Mouse (Mus musculus) neural tube, embryonic 10.5 days (tissue): ENCODE measurements at regions not wholly inside any gene's neighbourhood (a gene's known extent, or its start where the extent isn't known, plus 50 kb on each side); places are given as distances from the start of the nearest gene placed in this dataset.

Source experiments
- DNase-seq: peaks from one replicate; pipeline ENCODE4 v3.0.0-alpha.2; 2017; ENCODE audit warnings: low spot score; ENCODE audit errors: extremely low spot score

DNA sequence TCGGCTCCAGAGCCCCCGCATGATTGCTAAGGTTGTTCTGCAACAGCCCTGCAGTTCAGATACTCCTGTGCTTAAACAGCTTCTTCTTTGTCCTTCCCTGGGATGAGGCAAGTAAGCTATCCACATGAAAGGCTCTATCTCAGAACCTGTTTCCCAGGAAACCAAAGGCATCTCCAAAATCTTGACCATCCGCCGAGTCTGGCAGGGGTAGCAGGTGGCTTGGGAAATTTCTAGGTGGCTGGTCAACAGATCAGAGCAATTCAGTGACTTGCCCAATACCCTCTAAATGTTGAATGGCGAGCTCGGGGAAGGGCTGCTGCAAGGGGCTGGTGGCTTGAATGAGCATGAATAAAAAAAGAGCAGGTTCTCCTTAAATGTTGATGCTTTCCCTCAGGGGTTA lies 229.7 kb upstream of the Mphosph6 start:
- DNase-seq: no peak

DNA sequence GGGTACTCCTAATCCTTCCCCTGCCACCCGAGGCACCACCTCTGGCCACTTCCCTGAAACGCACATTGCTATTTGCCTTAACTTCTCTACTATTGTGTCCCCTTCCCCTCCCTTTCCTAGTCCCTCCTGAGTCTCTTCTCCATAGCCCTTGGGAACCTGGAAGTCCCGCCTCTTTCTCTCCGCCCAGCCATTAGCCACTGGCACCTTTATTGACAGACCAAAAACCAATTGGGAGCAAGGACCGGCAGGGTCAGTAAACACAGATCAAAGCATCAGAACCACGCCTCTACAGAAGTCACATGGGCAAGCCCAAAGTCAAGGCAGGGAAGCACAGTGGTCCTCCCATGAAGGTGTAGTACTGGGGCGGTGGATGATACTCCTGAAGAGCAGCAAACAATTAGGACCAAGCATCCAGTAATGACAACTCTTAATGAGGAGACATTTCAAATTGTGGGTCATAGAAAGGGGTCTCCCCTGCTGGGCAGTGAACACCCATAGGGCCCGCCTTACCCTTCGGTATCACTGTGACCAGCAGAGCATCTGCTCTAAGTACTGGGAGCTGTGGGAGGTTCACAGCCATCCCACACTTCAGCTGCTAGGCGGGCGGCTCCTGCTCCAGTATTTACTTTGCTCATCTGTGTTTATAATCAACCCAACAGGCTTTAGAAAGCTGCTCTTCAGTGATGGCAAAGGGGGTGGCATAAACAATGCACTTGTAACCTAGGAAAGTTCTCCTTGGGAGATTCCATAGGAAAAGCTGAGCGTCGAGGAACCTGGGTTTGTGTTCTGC lies 226.5 kb upstream of the Mphosph6 start:
- DNase-seq: no peak

DNA sequence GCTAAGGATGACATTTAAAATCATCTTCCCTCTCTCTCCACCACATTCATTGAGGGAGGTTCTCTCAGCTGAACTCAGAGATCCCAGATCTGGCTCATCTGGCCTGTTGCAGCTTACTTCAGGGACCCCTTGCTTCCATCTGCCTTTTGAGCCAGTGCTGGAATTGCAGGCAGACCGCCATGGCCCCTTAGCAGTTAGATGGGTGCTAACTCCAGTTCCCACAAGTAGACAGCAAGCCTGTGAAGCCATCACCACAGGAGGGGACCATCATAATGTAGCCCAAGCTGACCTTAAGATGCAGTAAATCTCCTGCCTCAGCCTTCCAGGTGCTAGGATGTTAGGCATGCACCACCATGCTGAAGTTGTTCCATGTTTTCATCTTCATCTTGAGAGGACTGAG lies 221.7 kb upstream of the Mphosph6 start:
- no peak for DNase-seq

DNA sequence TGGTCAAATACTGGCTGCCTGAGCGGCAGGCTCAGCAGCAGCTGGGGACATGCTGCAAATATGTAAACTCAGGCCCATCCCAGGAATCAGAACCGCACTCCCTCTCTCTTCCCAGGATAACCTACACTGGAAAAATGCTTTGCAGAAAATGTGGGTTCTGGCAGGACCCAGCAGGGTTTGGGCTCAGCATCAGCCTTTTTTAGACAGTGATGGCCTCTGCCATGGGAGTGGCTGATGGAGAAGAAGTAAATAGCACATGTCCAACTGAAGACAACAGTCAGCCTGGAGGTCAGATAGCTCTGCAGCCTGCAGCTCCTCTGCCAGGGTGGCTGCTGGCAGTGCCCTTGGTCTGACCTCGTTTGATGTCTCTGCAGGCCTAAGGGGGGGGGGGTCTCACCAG lies 220.2 kb upstream of the Mphosph6 start:
- no peak for DNase-seq

DNA sequence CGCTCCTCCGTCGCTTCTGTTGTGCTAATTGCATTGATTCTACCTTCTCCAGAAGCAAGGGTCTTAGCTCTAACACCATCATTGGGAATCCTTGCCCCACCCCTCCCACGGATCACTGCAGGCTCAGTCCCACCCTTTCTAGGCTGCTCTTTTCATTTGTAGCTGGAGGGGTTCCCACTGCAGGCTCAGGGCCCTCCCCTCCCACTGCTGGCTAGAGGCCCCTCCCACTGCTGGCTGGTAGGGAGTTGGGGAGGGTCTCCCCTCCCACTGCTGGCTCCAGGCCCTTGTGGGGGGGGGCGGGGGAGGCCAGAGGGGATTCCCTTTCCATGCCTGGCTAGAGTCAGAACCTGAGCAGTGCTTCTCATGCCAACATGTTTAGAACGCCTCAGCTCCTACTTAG lies 215.5 kb upstream of the Mphosph6 start:
- DNase-seq: no peak

DNA sequence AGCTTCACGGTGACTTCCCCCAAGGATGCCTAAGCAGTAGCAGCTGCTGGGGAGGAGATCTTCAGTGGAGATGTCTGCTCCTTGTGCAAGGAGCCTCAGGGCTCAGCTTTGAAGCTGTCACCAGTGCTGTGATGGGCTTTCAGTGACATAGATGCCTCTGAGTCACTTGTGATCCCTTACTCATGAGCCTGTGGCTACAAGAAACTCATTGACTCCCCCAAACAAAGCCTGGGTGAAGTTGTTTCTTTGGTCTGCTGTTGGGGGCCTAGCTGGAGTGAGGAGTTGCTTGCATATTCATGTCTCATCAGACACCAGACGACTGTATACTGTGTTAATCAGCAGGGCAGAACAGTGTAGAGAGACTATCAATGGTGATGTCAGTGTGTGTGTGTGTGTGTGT lies 203.4 kb upstream of the Mphosph6 start:
- no peak for DNase-seq

DNA sequence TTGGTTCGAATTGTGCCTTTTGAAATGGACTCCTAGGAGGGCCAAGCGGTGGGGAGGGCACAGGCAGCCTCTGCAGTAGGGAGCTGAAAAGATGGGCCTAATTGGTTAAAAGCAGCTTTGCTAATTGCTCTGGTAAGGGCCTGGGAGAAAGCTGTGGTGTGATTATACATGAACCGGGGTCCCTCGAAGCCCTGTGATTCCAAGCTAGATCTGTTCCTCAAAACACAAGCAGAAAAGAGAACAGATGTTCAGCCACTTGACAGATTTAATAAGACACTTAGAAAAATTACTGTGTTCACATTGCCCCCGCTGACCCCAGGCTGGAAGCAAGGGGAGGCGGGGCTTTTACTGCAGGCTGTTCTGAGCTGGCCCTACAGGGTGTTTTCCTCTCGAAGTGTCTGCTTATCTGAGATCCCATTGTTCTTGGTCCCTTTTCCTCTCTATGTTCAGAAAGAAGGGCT lies 202.7 kb upstream of the Mphosph6 start:
- peak; percentile 55 for DNase-seq

DNA sequence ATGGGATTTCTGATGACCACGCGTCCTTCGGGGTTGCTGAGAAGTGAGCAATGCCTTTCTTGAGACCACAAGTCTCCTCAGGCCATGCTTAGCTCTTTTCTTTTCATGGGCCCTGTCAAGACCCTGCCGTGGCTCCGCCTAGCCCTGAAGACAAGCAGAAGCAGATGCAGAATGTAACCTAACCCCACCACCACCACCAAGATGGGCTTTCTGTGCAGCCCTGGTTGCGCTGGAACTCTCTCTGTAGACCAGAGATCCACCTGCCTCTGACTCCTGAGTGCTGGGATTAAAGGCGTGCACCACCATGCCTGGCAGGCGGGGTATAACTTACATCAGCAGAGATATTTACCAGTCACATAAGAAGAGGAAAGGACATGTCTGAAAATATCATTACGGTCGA lies 199.4 kb upstream of the Mphosph6 start:
- DNase-seq: no peak

DNA sequence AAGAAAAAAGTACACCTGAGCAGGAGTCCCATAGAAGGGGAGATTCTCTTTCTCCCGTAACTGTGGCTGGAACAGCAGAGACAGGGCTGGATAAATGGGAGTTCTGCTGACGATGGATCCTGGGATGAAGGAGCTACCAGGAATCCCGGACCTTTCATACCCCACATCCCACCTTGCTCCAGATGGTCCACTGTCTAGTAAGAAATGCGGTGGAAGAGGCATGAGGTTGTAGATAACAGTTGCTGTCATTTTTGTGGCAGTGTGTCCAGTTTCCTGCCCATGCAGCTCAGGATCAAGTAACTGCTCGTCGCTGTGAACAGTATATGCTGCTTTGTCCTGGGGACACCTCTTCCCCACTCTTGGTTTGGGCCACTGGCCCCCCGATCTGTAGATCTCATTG lies 190.1 kb upstream of the Mphosph6 start:
- no peak for DNase-seq

DNA sequence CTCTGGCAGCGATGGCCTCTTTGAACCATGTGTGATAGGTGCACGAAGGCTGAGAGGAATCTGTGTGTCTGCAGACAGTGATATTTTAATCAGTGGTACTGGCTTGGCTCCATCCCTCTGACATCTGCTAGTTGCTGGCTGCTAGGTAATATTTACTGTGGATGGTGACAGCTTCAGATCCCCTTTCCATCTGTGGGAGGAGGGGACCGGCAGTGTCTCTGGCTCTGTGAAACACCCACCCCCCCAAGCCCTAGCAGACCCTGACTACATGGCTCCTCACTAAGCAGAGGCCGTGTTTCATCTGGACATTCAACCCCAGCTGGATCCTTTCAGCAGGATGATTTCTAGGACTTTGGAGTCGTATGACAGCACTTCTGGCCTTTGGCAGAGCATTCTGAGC lies 187.0 kb upstream of the Mphosph6 start:
- peak; percentile 17 for DNase-seq

DNA sequence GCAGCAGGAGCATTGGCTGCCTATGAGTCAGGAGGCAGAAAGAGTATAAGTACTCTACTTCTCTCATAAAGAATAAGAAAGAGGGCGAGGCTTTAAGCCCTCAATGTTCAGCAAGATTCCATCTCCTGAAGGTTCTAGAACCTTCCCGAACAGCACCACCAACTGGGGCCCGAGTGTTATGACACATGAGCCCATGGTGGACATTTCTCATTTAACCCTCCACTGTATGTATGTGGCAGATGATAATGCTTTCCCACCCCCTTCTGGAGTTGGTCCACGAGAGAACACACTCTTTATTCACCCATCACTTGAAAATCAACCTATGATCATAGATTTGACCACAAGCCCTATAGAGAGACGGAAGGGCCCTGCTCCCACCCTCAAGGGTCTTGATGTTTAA lies 166.6 kb upstream of the Mphosph6 start:
- no peak for DNase-seq

DNA sequence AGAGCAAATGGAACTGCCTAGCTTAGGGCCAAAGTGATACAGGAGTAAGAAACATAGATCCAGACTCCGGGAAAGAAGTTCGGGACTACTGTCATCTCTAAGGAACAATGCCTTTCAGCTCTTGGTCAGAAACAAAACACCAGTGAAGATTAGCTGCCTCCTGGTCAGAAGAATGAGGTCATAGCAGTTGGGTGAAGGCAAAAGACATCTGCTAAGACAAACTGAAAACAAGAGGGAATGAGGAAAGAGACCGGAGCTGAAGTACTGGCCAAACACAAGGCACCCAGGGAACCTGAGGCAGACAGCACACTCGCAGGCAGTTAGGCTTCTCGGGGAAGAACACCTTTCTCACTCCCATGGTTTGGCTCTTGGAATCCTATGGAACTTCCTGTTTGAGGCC lies 164.8 kb upstream of the Mphosph6 start:
- DNase-seq: no peak

DNA sequence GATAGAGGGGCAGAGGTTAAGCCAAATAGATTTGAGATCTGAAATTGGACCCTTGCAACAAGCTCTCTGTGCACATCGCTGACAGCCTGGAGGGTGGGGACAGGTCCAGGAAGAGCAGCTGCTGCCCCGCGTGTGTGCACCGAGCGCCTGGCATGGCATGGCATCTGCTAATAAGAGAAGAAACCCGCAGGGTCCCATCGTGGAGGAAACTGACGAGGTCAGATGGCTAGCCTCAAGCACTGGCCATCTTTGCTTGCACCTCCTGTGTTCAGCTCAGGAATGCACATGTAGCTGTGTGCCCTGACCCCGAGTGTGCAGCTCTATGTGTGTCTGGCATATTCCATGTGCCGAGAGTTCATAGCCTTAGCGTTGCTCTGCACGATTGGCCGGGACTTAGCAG lies 161.7 kb upstream of the Mphosph6 start:
- DNase-seq: no peak

DNA sequence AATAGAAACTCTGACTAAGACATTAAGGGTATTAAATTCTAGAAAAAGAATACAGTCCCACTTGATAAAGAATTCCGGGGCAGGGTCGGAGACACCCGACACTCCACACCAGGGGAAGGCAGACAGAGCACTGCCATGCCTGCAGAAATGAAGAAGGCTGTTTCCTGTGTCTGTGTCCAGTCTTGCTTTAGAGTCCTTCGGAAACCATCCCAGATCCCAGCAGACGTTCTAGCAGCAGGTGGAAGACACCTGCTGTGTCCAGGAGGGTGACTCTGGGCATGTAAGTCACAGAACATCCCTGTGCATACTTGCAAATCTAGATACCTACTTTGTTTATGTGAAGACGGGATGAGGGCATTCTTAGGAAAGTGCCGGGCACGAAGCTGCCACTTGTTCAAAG lies 160.9 kb upstream of the Mphosph6 start:
- DNase-seq: no peak

DNA sequence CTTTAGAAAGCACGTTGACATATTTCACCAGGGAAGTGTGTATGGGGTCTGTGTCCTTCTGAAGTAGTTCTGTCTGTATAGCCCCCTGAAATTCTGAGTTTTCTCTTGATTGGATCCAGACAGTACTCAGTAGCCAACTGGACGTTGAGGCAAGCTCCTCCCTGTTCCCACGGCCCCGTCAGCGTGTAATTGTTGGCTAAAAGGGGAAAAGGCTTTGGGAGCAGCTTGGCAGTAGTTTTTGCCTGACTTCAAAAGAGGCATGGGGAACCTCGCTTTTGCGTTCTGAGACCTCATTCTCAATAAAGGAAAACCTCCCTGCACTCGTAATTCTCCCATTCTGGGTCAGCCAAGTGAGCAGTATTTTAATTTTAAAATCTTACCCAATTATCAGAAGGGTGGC lies 157.8 kb upstream of the Mphosph6 start:
- no peak for DNase-seq

DNA sequence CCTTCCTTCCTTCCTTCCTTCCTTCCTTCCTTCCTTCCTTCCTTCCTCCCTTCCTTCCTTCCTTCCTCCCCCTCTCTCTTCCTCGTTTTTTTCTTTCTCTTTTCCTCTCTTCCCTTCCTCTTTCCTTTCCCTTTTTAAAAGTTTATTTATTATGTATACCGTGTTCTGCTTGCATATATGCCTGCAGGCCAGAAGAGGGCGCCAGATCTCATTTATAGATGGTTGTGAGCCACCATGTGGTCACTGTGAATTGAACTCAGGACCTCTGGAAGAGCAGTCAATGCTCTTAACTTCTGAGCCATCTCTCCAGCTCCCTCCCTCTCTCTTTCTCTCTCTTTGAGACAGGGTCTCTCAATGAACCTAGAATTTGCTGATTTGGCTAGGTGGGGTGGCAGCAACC lies 157.2 kb upstream of the Mphosph6 start:
- DNase-seq: no peak

DNA sequence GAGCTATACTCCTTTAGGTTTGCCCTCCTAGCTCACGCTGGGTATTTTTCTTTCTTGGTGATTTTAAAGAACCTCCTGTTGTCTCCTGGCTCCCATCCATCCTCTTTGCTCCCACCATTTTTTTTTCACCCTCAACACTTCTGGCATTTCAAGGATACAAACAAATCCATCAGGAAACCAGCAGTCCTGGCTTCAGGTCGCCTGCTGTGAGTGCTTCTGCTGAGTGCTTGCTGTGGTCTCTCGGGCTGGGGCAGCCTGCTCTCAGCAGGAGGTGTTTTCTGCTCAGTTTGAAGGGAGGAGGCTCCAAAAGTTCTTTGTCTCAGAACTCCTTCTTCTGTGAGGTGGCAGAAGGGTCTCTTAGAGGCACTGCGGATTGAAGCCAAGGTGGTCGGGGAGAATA lies 149.9 kb upstream of the Mphosph6 start:
- DNase-seq: no peak

DNA sequence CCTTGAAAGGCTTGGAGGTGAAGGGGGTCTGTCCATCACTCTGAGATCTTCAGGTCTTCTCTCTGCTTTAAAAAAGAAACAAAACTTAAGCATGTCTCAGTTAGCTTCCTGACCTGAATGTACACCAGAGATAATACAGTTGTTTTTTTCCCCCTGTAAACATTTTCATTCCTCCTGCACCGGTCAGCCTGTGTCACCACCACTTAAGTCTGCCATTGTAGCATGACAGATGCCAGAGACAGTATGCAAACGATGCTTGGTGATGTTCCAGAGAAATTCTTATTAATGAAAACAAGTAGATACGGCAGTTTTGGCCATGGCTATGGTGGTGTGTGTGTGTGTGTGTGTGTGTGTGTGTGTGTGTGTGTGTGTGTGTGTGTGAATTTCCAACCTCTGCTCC lies 144.8 kb upstream of the Mphosph6 start:
- DNase-seq: no peak

DNA sequence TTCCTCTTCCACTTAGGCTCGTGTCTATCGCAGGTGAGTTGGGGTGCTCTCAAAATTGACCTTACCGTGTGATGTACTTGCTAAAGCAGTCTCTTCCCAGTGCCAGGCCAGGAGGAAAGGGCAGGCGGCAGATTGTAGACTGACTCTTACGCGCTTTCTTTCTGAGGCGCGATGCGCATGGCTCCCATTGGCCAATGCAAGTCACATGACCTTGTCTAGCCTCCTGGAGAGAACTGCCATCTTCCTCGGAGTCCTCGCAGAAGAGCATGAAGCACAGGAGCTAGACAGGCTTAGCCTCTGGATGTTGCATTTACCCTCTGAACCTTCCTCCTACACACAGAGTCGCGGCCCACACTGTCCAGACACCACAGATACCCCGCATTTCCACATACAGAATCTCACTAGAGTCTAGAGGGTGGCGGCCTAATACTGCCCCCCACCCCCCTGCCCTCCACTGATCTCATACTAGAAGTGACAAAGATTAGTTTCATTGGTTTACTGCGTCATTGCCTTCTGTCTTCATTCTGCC lies 132.9 kb upstream of the Mphosph6 start:
- DNase-seq: no peak

DNA sequence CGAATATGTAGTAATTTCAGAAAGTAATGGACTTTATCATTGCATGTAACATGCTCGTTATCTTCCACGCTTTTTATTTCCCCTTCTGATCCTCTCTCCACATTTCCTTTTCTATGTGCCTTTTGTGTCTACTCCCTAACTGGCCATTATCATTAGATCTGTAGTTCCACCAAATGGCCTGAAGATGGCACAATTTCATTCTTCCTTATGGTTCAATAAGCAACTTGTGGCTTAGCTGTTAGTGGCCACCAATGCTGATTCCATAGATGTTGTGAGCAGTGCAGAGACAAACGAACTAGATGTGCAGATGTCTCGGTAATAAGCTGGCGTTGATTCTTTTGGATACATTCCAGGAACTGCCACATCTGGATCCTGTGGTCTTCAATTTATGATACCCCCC lies 128.9 kb upstream of the Mphosph6 start:
- no peak for DNase-seq

DNA sequence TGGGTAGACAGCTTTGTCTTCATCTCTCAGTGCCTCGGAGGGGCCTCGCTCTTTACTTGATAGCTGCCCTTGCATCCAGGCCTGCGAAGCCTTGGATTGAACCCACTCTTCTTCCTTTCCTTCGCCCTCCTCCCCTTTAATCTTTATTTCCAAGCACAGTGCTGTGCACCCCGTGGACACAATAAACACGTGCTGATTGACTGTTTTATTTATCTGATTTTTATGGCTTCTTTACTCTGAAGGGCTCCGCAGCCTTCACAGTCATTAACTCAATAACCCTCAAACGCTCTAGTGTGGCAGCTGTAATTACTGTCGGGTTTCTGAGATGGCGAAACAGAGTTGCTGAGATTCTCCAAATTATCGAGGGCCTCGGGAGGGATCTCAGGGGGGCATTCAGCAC lies 127.9 kb upstream of the Mphosph6 start:
- no peak for DNase-seq

DNA sequence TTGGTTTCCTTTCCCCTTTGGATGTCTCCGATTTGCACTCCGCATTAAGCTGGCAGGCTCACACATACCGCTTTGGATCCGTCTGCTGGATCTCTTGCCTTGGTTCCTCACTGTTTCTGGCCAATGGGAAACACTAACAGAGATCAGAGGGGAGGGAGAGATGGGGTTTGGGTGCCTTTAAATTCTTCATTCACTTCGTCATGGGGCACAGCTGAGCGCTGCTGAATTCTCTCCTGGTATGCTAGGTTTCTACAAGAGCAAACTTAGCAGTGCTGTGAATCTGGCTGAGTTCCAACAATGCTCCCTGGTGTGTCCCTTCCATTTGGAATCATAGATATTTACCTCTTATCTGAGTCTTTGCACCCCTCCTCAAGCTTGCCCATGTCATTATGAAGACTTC lies 121.6 kb upstream of the Mphosph6 start:
- no peak for DNase-seq

DNA sequence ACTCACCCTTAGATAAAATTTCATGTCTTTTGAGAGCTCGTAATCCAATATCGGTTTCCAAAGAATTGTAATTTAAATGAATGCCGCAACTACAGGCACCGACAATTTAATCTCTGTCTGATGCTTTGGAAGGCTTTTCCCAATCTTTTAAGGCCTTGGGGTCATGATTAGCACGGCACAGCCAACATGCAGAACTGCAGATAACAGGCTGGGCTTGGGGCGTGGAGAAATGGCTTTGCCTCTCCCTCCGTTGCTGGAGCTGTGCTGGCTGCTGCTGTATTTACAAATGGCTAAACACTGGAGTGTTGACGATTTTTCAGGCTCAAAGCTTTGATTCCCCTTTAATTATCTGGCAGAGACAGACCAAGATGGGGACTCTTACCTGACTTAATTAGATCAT lies 101.3 kb upstream of the Mphosph6 start:
- DNase-seq: no peak
